Mouse (Mus musculus) ES-E14 (cell line): ENCODE measurements around the gene Tirap. TPM values are rescaled to one million over a fixed set of nuclear protein-coding genes. Genes with fewer than 3 reads are reported as not detected.

Source experiments
- DNase-seq: peaks from one replicate; pipeline ENCODE4 v3.0.0-alpha.2; 2013; ENCODE audit warnings: low read depth, low spot score
- H3K27ac ChIP-seq: 2 replicates; pipeline ENCODE4 v1.5.1; 2012; ENCODE audit warnings: low read depth, mild to moderate bottlenecking, low read length, moderate library complexity, mixed read lengths; ENCODE audit not compliant: poor library complexity, insufficient read depth, severe bottlenecking
- H3K36me3 ChIP-seq: 2 replicates; pipeline ENCODE4 v1.6.1; 2012; ENCODE audit warnings: mild to moderate bottlenecking, low read length, moderate library complexity, mixed read lengths; ENCODE audit not compliant: control insufficient read depth, poor library complexity, insufficient read depth, severe bottlenecking
- H3K4me1 ChIP-seq, 2 experiments: fragments of 150-350 bp in 1 of 2; sonication (generic) in 1 of 2; 2 replicates each; pipeline ENCODE4 v1.6.1; 2012; ENCODE audit warnings: low read length in 2 of 2, mild to moderate bottlenecking in 1 of 2, mixed read lengths in 1 of 2; ENCODE audit not compliant: control insufficient read depth in 2 of 2, insufficient read depth in 2 of 2, poor library complexity in 1 of 2
- H3K4me3 ChIP-seq, 2 experiments: fragments of 150-350 bp in 1 of 2; sonication (generic) in 1 of 2; 2 replicates each; pipeline ENCODE4 v1.5.1; 2012; ENCODE audit warnings: low read length in 2 of 2, low read depth in 1 of 2, mild to moderate bottlenecking in 1 of 2, mixed read lengths in 1 of 2; ENCODE audit not compliant: insufficient read depth in 1 of 2, poor library complexity in 1 of 2, severe bottlenecking in 1 of 2
- H3K9ac ChIP-seq: 2 replicates; pipeline ENCODE4 v1.6.1; 2012; ENCODE audit warnings: low read depth, mild to moderate bottlenecking, low read length, mixed read lengths; ENCODE audit not compliant: poor library complexity, insufficient read depth, severe bottlenecking
- H3K9me3 ChIP-seq: fragments of 150-350 bp; sonication (generic); 2 replicates; pipeline ENCODE4 v1.6.1; 2012; ENCODE audit warnings: low read depth, mild to moderate bottlenecking, low read length; ENCODE audit not compliant: control insufficient read depth, insufficient read depth
- CHD2 ChIP-seq: IDR thresholded peaks from 2 replicates; pipeline ENCODE4 v1.6.1; 2014; ENCODE audit warnings: mild to moderate bottlenecking, low read depth, low read length, inconsistent platforms
- HCFC1 ChIP-seq: IDR thresholded peaks from 2 replicates; pipeline ENCODE4 v1.6.1; 2012; ENCODE audit warnings: low read length, inconsistent platforms, borderline replicate concordance; ENCODE audit not compliant: insufficient read depth
- MAFK ChIP-seq: IDR thresholded peaks from 2 replicates; pipeline ENCODE4 v1.6.1; 2014; ENCODE audit warnings: mild to moderate bottlenecking, low read depth, low read length, inconsistent platforms; ENCODE audit not compliant: insufficient read depth
- ZC3H11A ChIP-seq: IDR thresholded peaks from 2 replicates; pipeline ENCODE4 v1.6.1; 2012; ENCODE audit warnings: low read depth, mild to moderate bottlenecking, inconsistent platforms, low read length, borderline replicate concordance
- ZNF384 ChIP-seq: IDR thresholded peaks from 2 replicates; pipeline ENCODE4 v1.6.1; 2012; ENCODE audit warnings: low read depth, low read length, inconsistent platforms
- in situ Hi-C, 2 experiments: fragments of 600-800 bp; cut with MboI; formaldehyde crosslinking; loops; one replicate each; pipeline ENCODE4 v1.15.1; 2025; ENCODE audit warnings: low sequenced_read_pairs in 2 of 2, inconsistent platforms in 1 of 2; ENCODE audit not compliant: unreplicated experiment in 2 of 2
- total RNA-seq: library from RNA; depleted of rRNA; stranded (reverse); fragments of 300-350 nt; gene quantifications from 2 replicates; pipeline ENCODE4 v1.2.3, GENCODE M21; 2012

The Tirap gene
- total RNA-seq, 1 experiment = 6.1 TPM

DNA sequence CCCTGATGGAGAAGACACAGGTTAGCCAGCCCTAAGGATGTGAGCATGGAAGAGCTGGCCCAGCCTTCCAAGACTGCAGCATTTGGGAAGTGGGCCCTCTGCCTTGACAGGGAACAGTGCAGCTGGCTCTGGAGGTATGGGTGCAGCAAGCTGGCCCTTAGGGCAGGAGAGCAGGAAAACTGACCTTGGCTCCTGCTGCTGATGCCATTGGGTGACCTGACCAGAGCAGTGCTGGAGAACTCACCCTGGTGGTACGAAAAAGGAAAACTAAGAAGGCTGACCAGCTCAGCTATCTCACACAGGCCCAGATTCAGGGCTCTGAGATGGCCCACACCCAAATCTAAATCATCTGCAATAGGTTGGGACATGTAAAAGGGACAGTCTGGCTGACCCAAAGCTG lies 54.3 kb downstream of the Tirap start:
- Histone ChIP-seq H3K9me3 (no peaks in the 10 kb centered on the region), H3K36me3 (no peaks in the 10 kb centered on the region; the same call in 1 of the 2 replicates), H3K4me1 (0 out of 4 replicates have a peak, but pooled peaks cover 0 to 2% of the 10 kb centered on the region in 2 experiments), H3K4me3 (no peak overlapping the region), H3K27ac (no peak overlapping the region), H3K9ac (no peak overlapping the region)
- in situ Hi-C loops = no loop called here
- TF ChIP-seq MAFK (no peak), CHD2 (no peak), HCFC1 (no peak), ZC3H11A (no peak), ZNF384 (no peak)
- no peak for DNase-seq

- in situ Hi-C loops = no loop called here
- Histone ChIP-seq H3K4me3 (no peak overlapping the region), H3K27ac (no peak overlapping the region), H3K9ac (no peak overlapping the region), H3K4me1 (0 out of 4 replicates have a peak, but pooled peaks cover 0 to 2% of the 10 kb centered on the region in 2 experiments), H3K9me3 (no peaks in the 10 kb centered on the region), H3K36me3 (no peaks in the 10 kb centered on the region; the same call in 1 of the 2 replicates)
- TF ChIP-seq ZC3H11A (no peak), MAFK (no peak), ZNF384 (no peak), HCFC1 (no peak), CHD2 (no peak)
- no peak for DNase-seq
Observed at GRCm38 (mm10) chr9:35145118-35145517, 55.0 kb downstream of the Tirap start.

GRCm38 (mm10) chr9:35142221-35142620 lies 57.9 kb downstream of the Tirap start:
- Histone ChIP-seq H3K9ac (no peak overlapping the region), H3K9me3 (no peaks in the 10 kb centered on the region), H3K4me1 (peaks cover 0 to 4% of the 10 kb centered on the region in 2 experiments; a peak in 2 of 4 replicates), H3K36me3 (no peaks in the 10 kb centered on the region; the same call in 1 of the 2 replicates), H3K4me3 (no peak overlapping the region), H3K27ac (no peak overlapping the region)
- DNase-seq = no peak
- no peak for TF ChIP-seq MAFK
- no peak for TF ChIP-seq ZNF384
- TF ChIP-seq CHD2 = no peak
- TF ChIP-seq ZC3H11A = no peak
- no peak for TF ChIP-seq HCFC1
- in situ Hi-C loops = no loop called here

GRCm38 (mm10) chr9:35139231-35139744 lies 60.8 kb downstream of the Tirap start:
- no peak overlapping the region for H3K27ac ChIP-seq
- in situ Hi-C loops = no loop called here
- no peak overlapping the region for H3K9ac ChIP-seq
- no peaks in the 10 kb centered on the region for H3K9me3 ChIP-seq
- H3K4me1 ChIP-seq = peaks cover 0 to 4% of the 10 kb centered on the region in 2 experiments; a peak in 3 of 4 replicates
- H3K4me3 ChIP-seq = no peak overlapping the region
- TF ChIP-seq MAFK = no peak
- TF ChIP-seq ZC3H11A = no peak
- TF ChIP-seq ZNF384 = no peak
- no peak for TF ChIP-seq CHD2
- TF ChIP-seq HCFC1 = no peak
- peaks cover 4% of the 10 kb centered on the region; the same call in 1 of the 2 replicates for H3K36me3 ChIP-seq
- no peak for DNase-seq
